Mouse (Mus musculus) MN1 (cell line): ENCODE measurements around the gene Egln2.

Experiments used
- DNase-seq: peaks from one replicate; pipeline ENCODE4 v3.0.0-alpha.2; 2016; ENCODE audit warnings: low spot score

Gene Egln2

GRCm38 (mm10) chr7:27174896-27175295, 8.3 kb upstream of the Egln2 start:
- DNase-seq: no peak

- DNase-seq: no peak
These were observed 7.9 kb upstream of the Egln2 start for GRCm38 (mm10) chr7:27174496-27174895.

- DNase-seq: no peak
These were observed 4.4 kb upstream of the Egln2 start for GRCm38 (mm10) chr7:27170981-27171380.

- DNase-seq: no peak
These were observed 1.8 kb upstream of the Egln2 start for GRCm38 (mm10) chr7:27168371-27168770.

- no peak for DNase-seq
These were observed 983 bp upstream of the Egln2 start for GRCm38 (mm10) chr7:27167475-27168094.

- DNase-seq: peak; percentile 76
These were observed 381 bp downstream of the Egln2 start for GRCm38 (mm10) chr7:27166229-27166613.

GRCm38 (mm10) chr7:27165696-27166095, 906 bp downstream of the Egln2 start:
- DNase-seq: no peak

GRCm38 (mm10) chr7:27165007-27165655, 1.5 kb downstream of the Egln2 start:
- DNase-seq: no peak

GRCm38 (mm10) chr7:27164112-27164947, 2.3 kb downstream of the Egln2 start:
- DNase-seq: no peak

GRCm38 (mm10) chr7:27163450-27163805, 3.2 kb downstream of the Egln2 start:
- DNase-seq: no peak

- DNase-seq: no peak
These were observed 3.7 kb downstream of the Egln2 start for GRCm38 (mm10) chr7:27162780-27163449.

GRCm38 (mm10) chr7:27161744-27162143, 4.9 kb downstream of the Egln2 start:
- DNase-seq: peak; percentile 71

- DNase-seq: no peak
These were observed 5.7 kb downstream of the Egln2 start for GRCm38 (mm10) chr7:27160921-27161320.

- DNase-seq: peak; percentile 89
These were observed 6.7 kb downstream of the Egln2 start for GRCm38 (mm10) chr7:27159882-27160281.

GRCm38 (mm10) chr7:27159256-27159655, 7.3 kb downstream of the Egln2 start:
- no peak for DNase-seq

- no peak for DNase-seq
These were observed 8.4 kb downstream of the Egln2 start for GRCm38 (mm10) chr7:27158171-27158570.

GRCm38 (mm10) chr7:27156005-27156404, 10.6 kb downstream of the Egln2 start:
- no peak for DNase-seq

GRCm38 (mm10) chr7:27153205-27153764, 13.3 kb downstream of the Egln2 start, which contains the start of gene Cyp2t4:
Cyp2t4 (plus strand) TSS chr7:27153714.
- DNase-seq: no peak

- no peak for DNase-seq
These were observed 30.1 kb downstream of the Egln2 start for GRCm38 (mm10) chr7:27136410-27136996.

GRCm38 (mm10) chr7:27133757-27134156, 32.8 kb downstream of the Egln2 start:
- no peak for DNase-seq

GRCm38 (mm10) chr7:27133156-27133555, 33.4 kb downstream of the Egln2 start:
- DNase-seq: peak; percentile 27

- peak; percentile 54 for DNase-seq
These were observed 34.0 kb downstream of the Egln2 start for GRCm38 (mm10) chr7:27132588-27132987.
